Mouse (Mus musculus) forebrain, embryonic 15.5 days (tissue): ENCODE measurements at regions not wholly inside any gene's neighbourhood (a gene's known extent, or its start where the extent isn't known, plus 50 kb on each side); places are given as distances from the start of the nearest gene placed in this dataset.

Experiments used
- ATAC-seq: fragments of 200-750 bp; cut with Nextera tagmentation; replicated peaks from 2 replicates; pipeline ENCODE4 v1.8.0; 2017; ENCODE audit warnings: mild to moderate bottlenecking, moderate TSS enrichment, moderate library complexity
- H3K27ac ChIP-seq: fragments of 300-500 bp; sonication (generic); replicated peaks from 2 replicates; pipeline ENCODE4 v1.5.1; 2015; ENCODE audit warnings: mild to moderate bottlenecking, inconsistent platforms
- H3K27me3 ChIP-seq: fragments of 300-500 bp; sonication (generic); 2 replicates; pipeline ENCODE4 v1.6.1; 2015; ENCODE audit warnings: inconsistent platforms
- H3K36me3 ChIP-seq: fragments of 300-500 bp; sonication (generic); 2 replicates; pipeline ENCODE4 v1.6.1; 2015; ENCODE audit warnings: mild to moderate bottlenecking, inconsistent platforms
- H3K4me1 ChIP-seq: fragments of 300-500 bp; sonication (generic); 2 replicates; pipeline ENCODE4 v1.6.1; 2015; ENCODE audit warnings: inconsistent platforms
- H3K4me2 ChIP-seq: fragments of 300-500 bp; sonication (generic); replicated peaks from 2 replicates; pipeline ENCODE4 v1.6.1; 2015; ENCODE audit warnings: mild to moderate bottlenecking, inconsistent platforms
- H3K4me3 ChIP-seq: fragments of 300-500 bp; sonication (generic); 2 replicates; pipeline ENCODE4 v1.5.1; 2015; ENCODE audit warnings: mild to moderate bottlenecking, inconsistent platforms
- H3K9ac ChIP-seq: fragments of 300-500 bp; sonication (generic); replicated peaks from 2 replicates; pipeline ENCODE4 v1.6.1; 2015; ENCODE audit warnings: mild to moderate bottlenecking, inconsistent platforms
- H3K9me3 ChIP-seq: fragments of 300-500 bp; sonication (generic); 2 replicates; pipeline ENCODE4 v1.6.1; 2016; ENCODE audit warnings: inconsistent platforms
- WGBS: fragments of 180-500 bp; shearing (Covaris S2); methylation state at CpG from one replicate; pipeline ENCODE4 v1.1.7; 2015; ENCODE audit warnings: mixed read lengths; 5-methylcytosine and 5-hydroxymethylcytosine counted together

DNA sequence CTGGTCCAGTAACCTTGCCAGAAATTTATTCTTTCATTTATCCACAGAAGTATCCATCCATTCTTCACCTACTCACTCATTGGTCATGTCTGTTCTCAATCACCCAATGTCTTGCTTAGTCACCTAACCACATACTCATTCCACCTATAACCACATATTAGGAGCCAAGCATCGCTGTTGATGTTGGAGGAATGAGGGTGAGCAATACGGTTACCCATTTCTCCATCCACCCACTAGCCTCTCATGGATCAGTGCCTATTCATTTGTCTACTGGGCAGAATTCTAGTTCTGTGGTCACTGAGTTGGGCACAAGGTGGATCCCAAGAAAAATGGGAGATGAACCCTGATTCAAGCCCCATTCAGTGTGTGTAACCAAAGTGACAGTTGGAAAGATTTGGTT is 375.6 kb upstream of the Maf start:
- Histone ChIP-seq H3K9me3 (no peaks in the 10 kb centered on the region), H3K9ac (no peak overlapping the region), H3K4me2 (no peak overlapping the region), H3K4me3 (no peak overlapping the region), H3K4me1 (no peaks in the 10 kb centered on the region), H3K27ac (no peak overlapping the region), H3K27me3 (no peaks in the 10 kb centered on the region), H3K36me3 (no peaks in the 10 kb centered on the region)
- WGBS = 96% methylated on average over 2 of the region's 2 CpGs
- ATAC-seq = no peak

DNA sequence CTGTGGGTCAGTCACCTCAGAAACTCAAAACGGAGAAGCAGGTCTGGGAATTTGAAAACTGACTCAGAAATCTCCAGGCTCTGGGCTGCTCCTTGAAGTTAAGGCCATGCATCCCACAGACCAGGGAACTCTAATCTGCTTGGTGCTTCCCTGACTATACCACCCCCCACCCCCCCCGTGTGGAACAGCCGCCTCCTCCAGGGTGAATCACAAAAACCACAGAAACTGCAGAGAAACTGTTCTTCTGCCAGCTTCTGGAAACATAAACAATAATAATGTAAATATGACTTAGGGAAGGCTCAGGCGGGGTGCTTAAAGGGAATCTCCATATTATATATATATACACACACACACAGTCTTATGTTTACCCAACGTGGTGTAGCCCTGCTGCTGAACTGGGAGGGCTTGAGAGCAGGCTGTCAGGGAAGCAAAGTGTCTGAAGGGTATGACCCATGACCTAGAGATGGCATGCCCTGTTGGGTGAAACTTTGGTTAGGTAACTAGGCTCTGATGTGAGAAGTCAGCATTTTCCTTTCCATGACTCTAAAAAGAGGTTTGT is 371.3 kb upstream of the Maf start:
- Histone ChIP-seq H3K27ac (no peak overlapping the region), H3K4me3 (no peak overlapping the region), H3K4me1 (no peaks in the 10 kb centered on the region), H3K27me3 (no peaks in the 10 kb centered on the region), H3K9ac (no peak overlapping the region), H3K36me3 (no peaks in the 10 kb centered on the region), H3K4me2 (no peak overlapping the region), H3K9me3 (no peaks in the 10 kb centered on the region)
- 80% methylated on average over 5 of the region's 5 CpGs for whole genome bisulfite sequencing
- ATAC-seq = no peak

DNA sequence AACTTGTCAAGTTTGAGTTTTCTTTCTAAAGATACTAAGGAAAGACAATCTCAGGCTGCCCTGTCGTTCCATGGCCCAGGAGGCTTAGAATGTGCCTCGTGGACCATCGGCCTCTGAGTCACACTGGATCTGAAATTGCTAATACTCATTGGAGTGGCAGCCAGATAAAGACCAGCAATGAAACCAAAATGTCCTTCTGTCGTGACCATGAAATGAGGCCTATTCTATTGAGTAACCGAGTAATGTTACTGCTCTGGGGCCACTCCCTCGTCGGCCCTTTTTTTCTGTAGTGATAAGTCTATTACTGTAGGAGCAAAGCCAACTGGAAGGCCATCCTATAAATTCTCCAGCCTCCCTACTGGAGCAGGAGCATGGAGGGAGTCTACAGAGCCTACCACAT is 363.9 kb upstream of the Maf start:
- Histone ChIP-seq H3K9ac (no peak overlapping the region), H3K27me3 (no peaks in the 10 kb centered on the region), H3K36me3 (no peaks in the 10 kb centered on the region), H3K4me1 (no peaks in the 10 kb centered on the region), H3K27ac (no peak overlapping the region), H3K4me3 (no peak overlapping the region), H3K4me2 (no peak overlapping the region), H3K9me3 (no peaks in the 10 kb centered on the region)
- no peak for ATAC-seq
- 90% methylated on average over 7 of the region's 7 CpGs for WGBS

GRCm38 (mm10) chr8:116069538-116069937 is 361.9 kb upstream of the Maf start:
- no peak for ATAC-seq
- H3K27ac ChIP-seq = no peak overlapping the region
- no peaks in the 10 kb centered on the region for H3K4me1 ChIP-seq
- no peaks in the 10 kb centered on the region for H3K9me3 ChIP-seq
- WGBS = 80% methylated on average over 3 of the region's 3 CpGs
- H3K36me3 ChIP-seq = no peaks in the 10 kb centered on the region
- no peaks in the 10 kb centered on the region for H3K27me3 ChIP-seq
- no peak overlapping the region for H3K4me3 ChIP-seq
- H3K9ac ChIP-seq = no peak overlapping the region
- H3K4me2 ChIP-seq = no peak overlapping the region

DNA sequence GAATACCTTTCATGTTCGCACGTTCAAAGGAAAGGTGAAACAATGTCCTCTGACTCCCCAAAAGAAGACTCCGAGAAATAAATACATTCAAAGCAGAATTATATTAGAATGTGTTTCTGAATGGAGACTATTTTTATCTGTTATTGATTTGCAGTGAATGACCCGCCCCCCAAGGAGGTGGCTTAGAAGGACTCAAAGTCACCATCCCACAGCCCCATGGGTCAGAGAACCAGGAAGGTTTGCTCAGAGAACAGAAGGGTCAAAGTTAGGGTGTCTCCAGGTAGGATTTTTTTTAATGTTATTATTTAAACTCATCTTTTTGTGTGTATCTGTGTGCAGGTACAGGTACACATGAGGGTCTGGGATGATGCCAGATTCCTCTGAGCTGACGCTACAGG is 360.4 kb upstream of the Maf start:
- Histone ChIP-seq H3K4me1 (no peaks in the 10 kb centered on the region), H3K4me3 (no peak overlapping the region), H3K9me3 (no peaks in the 10 kb centered on the region), H3K9ac (no peak overlapping the region), H3K27ac (no peak overlapping the region), H3K27me3 (no peaks in the 10 kb centered on the region), H3K36me3 (no peaks in the 10 kb centered on the region), H3K4me2 (no peak overlapping the region)
- 88% methylated on average over 5 of the region's 5 CpGs for WGBS
- no peak for ATAC-seq

DNA sequence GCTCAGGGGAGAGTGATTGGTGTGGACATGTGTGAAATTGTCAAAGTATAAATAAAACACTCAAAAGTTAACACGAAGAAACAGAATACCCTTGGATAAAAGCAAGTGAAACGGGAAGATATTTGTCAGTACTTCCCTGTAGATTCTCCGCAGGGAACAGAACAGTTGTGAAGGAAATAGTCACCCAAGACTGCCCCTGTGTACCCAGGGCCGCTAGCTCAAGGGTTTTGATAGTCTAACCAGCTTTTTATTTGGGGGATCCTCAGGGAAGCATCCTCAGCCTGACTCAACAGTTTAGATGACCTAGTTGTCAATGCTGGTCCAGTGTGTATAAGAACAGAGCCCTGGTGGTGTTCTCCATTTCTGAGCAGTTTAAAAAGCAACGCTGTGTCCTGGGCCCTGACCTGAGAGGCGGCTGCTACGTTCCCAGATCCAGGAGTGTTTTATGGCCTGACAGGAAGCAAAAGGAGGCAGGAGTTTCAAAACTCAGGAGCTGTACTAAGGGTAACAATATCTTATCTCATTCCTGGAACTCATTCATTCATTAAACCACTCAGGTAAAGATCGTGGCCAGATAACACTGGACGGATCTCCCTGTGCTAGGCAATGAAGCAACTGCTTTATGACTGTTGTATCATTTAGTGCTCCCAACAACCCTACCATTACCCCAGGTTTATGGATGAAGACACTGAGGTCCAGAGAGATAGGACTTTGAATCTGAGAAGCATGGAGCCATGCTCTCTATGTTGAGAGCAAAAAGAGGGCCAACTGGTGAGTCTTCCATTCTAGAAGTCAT is 359.8 kb upstream of the Maf start:
- Histone ChIP-seq H3K9ac (no peak overlapping the region), H3K4me3 (no peak overlapping the region), H3K27me3 (no peaks in the 10 kb centered on the region), H3K4me2 (no peak overlapping the region), H3K9me3 (no peaks in the 10 kb centered on the region), H3K27ac (no peak overlapping the region), H3K36me3 (no peaks in the 10 kb centered on the region), H3K4me1 (no peaks in the 10 kb centered on the region)
- ATAC-seq = no peak
- WGBS = 92% methylated on average over 9 of the region's 9 CpGs

DNA sequence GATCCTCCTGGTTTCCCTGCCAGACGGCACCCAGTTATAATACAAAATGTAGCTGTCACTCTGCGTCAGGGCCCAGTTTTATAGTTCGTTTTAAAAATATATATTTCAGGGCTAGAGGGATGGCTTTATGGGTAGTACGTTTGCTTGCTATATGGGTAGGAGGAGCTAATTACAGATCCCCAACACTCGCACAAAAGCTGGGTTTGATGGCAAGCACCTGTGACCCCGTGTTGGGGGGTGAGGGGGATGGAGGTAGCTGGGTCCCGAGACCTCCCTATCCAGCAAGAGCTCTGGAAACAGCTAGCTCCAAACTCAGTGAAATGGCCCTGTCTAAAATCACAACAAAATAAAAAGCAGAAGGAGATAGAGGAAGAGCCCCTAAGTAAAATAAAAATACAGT is 358.3 kb upstream of the Maf start:
- no peak overlapping the region for H3K4me2 ChIP-seq
- H3K36me3 ChIP-seq = no peaks in the 10 kb centered on the region
- no peaks in the 10 kb centered on the region for H3K27me3 ChIP-seq
- H3K4me1 ChIP-seq = no peaks in the 10 kb centered on the region
- H3K9ac ChIP-seq = no peak overlapping the region
- no peaks in the 10 kb centered on the region for H3K9me3 ChIP-seq
- no peak overlapping the region for H3K27ac ChIP-seq
- no peak for ATAC-seq
- no peak overlapping the region for H3K4me3 ChIP-seq
- WGBS = 87% methylated on average over 7 of the region's 7 CpGs

- no peaks in the 10 kb centered on the region for H3K36me3 ChIP-seq
- H3K9me3 ChIP-seq = no peaks in the 10 kb centered on the region
- H3K27ac ChIP-seq = no peak overlapping the region
- H3K4me1 ChIP-seq = no peaks in the 10 kb centered on the region
- H3K4me2 ChIP-seq = no peak overlapping the region
- no peak overlapping the region for H3K4me3 ChIP-seq
- H3K9ac ChIP-seq = no peak overlapping the region
- H3K27me3 ChIP-seq = no peaks in the 10 kb centered on the region
- ATAC-seq = no peak
- 93% methylated on average over 7 of the region's 7 CpGs for WGBS
These were observed 357.7 kb upstream of the Maf start for GRCm38 (mm10) chr8:116065327-116065726.

- 80% methylated on average over 11 of the region's 11 CpGs for WGBS
- Histone ChIP-seq H3K9me3 (no peaks in the 10 kb centered on the region), H3K27ac (no peak overlapping the region), H3K4me2 (no peak overlapping the region), H3K9ac (no peak overlapping the region), H3K4me3 (no peak overlapping the region), H3K27me3 (no peaks in the 10 kb centered on the region), H3K36me3 (no peaks in the 10 kb centered on the region), H3K4me1 (no peaks in the 10 kb centered on the region)
- no peak for ATAC-seq
These were observed 357.0 kb upstream of the Maf start for GRCm38 (mm10) chr8:116064562-116064961.

- Histone ChIP-seq H3K9ac (no peak overlapping the region), H3K27me3 (no peaks in the 10 kb centered on the region), H3K4me3 (no peak overlapping the region), H3K4me1 (no peaks in the 10 kb centered on the region), H3K9me3 (no peaks in the 10 kb centered on the region), H3K27ac (no peak overlapping the region), H3K4me2 (no peak overlapping the region), H3K36me3 (no peaks in the 10 kb centered on the region)
- ATAC-seq = no peak
- WGBS = 86% methylated on average over 5 of the region's 5 CpGs
These were observed 355.9 kb upstream of the Maf start for GRCm38 (mm10) chr8:116063541-116063940.

GRCm38 (mm10) chr8:116053483-116053882 is 345.9 kb upstream of the Maf start:
- H3K4me2 ChIP-seq = no peak overlapping the region
- no peaks in the 10 kb centered on the region for H3K27me3 ChIP-seq
- H3K4me3 ChIP-seq = no peak overlapping the region
- H3K27ac ChIP-seq = no peak overlapping the region
- peaks cover 10% of the 10 kb centered on the region for H3K4me1 ChIP-seq
- 3% methylated on average over 7 of the region's 7 CpGs for WGBS
- no peaks in the 10 kb centered on the region for H3K9me3 ChIP-seq
- no peaks in the 10 kb centered on the region for H3K36me3 ChIP-seq
- peak; percentile 55; the same call in 1 of the 2 replicates for ATAC-seq
- no peak overlapping the region for H3K9ac ChIP-seq

DNA sequence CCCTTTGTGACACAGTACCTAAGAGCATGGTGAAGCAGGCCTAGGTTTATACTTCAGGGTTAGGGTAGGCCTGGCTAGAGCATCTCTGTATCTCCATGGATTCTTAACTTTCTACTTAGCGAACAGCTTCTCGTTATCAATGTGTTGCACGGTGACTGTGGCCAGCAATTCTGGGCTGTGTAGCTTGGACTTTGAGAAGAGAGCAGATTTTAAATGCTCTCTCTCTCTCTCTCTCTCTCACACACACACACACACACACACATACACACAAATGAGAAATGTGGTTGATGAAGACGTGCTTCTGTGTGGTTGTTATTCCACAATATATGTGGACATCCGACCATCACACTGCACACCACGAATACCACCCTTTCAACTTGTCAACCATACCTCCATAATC is 345.4 kb upstream of the Maf start:
- no peaks in the 10 kb centered on the region for H3K9me3 ChIP-seq
- no peak overlapping the region for H3K4me2 ChIP-seq
- H3K9ac ChIP-seq = no peak overlapping the region
- H3K27me3 ChIP-seq = no peaks in the 10 kb centered on the region
- no peaks in the 10 kb centered on the region for H3K36me3 ChIP-seq
- WGBS = 32% methylated on average over 6 of the region's 6 CpGs
- peaks cover 10% of the 10 kb centered on the region for H3K4me1 ChIP-seq
- no peak for ATAC-seq
- no peak overlapping the region for H3K4me3 ChIP-seq
- no peak overlapping the region for H3K27ac ChIP-seq

DNA sequence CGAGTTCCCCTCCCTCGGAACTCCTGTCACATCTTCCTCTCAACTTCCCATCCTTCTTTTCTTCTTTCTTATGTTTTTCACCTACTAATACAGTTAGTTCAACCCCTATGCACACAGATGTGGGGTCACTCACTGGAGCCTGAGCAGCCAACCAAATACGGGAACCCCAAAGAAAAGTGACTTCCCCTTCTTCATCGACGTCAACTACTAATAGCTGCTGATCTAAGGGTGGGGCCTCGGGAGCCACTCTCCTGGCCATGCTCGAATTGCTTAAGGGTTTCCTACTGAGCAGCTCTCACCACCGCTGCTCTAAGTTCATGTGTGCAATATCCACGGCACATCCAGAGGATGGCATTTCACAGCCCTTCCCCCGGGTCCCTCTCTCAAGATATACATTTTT is 340.9 kb upstream of the Maf start:
- H3K4me1 ChIP-seq = peaks cover 4% of the 10 kb centered on the region; the same call in 1 of the 2 replicates
- no peak for ATAC-seq
- 87% methylated on average over 10 of the region's 10 CpGs for WGBS
- H3K9ac ChIP-seq = no peak overlapping the region
- H3K27me3 ChIP-seq = no peaks in the 10 kb centered on the region
- H3K4me3 ChIP-seq = no peak overlapping the region
- no peaks in the 10 kb centered on the region for H3K9me3 ChIP-seq
- no peak overlapping the region for H3K4me2 ChIP-seq
- H3K27ac ChIP-seq = no peak overlapping the region
- H3K36me3 ChIP-seq = no peaks in the 10 kb centered on the region
